Mouse (Mus musculus) midbrain, embryonic 13.5 days (tissue): ENCODE measurements around the gene Fzr1. TPM values are rescaled to one million over a fixed set of nuclear protein-coding genes. Genes with fewer than 3 reads are reported as not detected.
A peak's percentile ranks its signal among the peaks of the same experiment; 100 is the strongest.

Experiments
- ATAC-seq: fragments of 200-750 bp; cut with Nextera tagmentation; 2 replicates; pipeline ENCODE4 v1.8.0; 2017; ENCODE audit warnings: mild to moderate bottlenecking, moderate TSS enrichment, moderate library complexity
- H3K27ac ChIP-seq: fragments of 300-500 bp; sonication (generic); 2 replicates; pipeline ENCODE4 v1.5.1; 2015; ENCODE audit warnings: inconsistent platforms, mild to moderate bottlenecking, moderate library complexity
- H3K27me3 ChIP-seq: fragments of 300-500 bp; sonication (generic); 2 replicates; pipeline ENCODE4 v1.6.1; 2015; ENCODE audit warnings: mild to moderate bottlenecking, inconsistent platforms
- H3K36me3 ChIP-seq: fragments of 300-500 bp; sonication (generic); 2 replicates; pipeline ENCODE4 v1.6.1; 2015; ENCODE audit warnings: mild to moderate bottlenecking, inconsistent platforms
- H3K4me1 ChIP-seq: fragments of 300-500 bp; sonication (generic); replicated peaks from 2 replicates; pipeline ENCODE4 v1.6.1; 2015; ENCODE audit warnings: inconsistent platforms
- H3K4me2 ChIP-seq: fragments of 300-500 bp; sonication (generic); replicated peaks from 2 replicates; pipeline ENCODE4 v1.6.1; 2015; ENCODE audit warnings: moderate library complexity, mild to moderate bottlenecking, inconsistent platforms
- H3K4me3 ChIP-seq: fragments of 300-500 bp; sonication (generic); replicated peaks from 2 replicates; pipeline ENCODE4 v1.5.1; 2015; ENCODE audit warnings: mild to moderate bottlenecking, inconsistent platforms
- H3K9ac ChIP-seq: fragments of 300-500 bp; sonication (generic); replicated peaks from 2 replicates; pipeline ENCODE4 v1.6.1; 2015; ENCODE audit warnings: mild to moderate bottlenecking, inconsistent platforms
- H3K9me3 ChIP-seq: fragments of 300-500 bp; sonication (generic); 2 replicates; pipeline ENCODE4 v1.6.1; 2016; ENCODE audit warnings: mild to moderate bottlenecking, inconsistent platforms
- WGBS: fragments of 180-500 bp; shearing (Covaris S2); methylation state at CpG from one replicate; pipeline ENCODE4 v1.1.7; 2015; 5-methylcytosine and 5-hydroxymethylcytosine counted together
- polyA plus RNA-seq: library from polyadenylated mRNA; unstranded; fragments of >200 nt; fragmentation: Nextera tagmentation; extraction: Ambion mirVana; gene quantifications from 2 replicates; pipeline ENCODE4 v1.2.1, GENCODE M21; 2015

Fzr1 gene
- polyA plus RNA-seq, 1 experiment from 2014 or later, result 133 TPM

- H3K4me1 ChIP-seq, result peaks cover 20% of the 10 kb centered on the region
- 79% methylated on average over 22 of the region's 22 CpGs for WGBS
- peak overlapping the region; percentile 96 for H3K4me3 ChIP-seq
- H3K4me2 ChIP-seq, result peak overlapping the region; percentile 76
- H3K9ac ChIP-seq, result peak overlapping the region; percentile 87
- peaks cover 35% of the 10 kb centered on the region for H3K36me3 ChIP-seq
- no peaks in the 10 kb centered on the region for H3K27me3 ChIP-seq
- ATAC-seq, result no peak
- H3K27ac ChIP-seq, result no peak overlapping the region
- H3K9me3 ChIP-seq, result no peaks in the 10 kb centered on the region
These were observed 7.4 kb upstream of the Fzr1 start for GRCm38 (mm10) chr10:81385603-81386306.

- H3K27ac ChIP-seq, result peak overlapping the region; percentile 85
- H3K4me2 ChIP-seq, result peak overlapping the region; percentile 76
- peak overlapping the region; percentile 87 for H3K9ac ChIP-seq
- WGBS, result under 1% methylated on average over 19 of the region's 19 CpGs
- H3K4me3 ChIP-seq, result peak overlapping the region; percentile 96
- H3K4me1 ChIP-seq, result peaks cover 19% of the 10 kb centered on the region
- peaks cover 35% of the 10 kb centered on the region for H3K36me3 ChIP-seq
- no peaks in the 10 kb centered on the region for H3K9me3 ChIP-seq
- peak; percentile 38 for ATAC-seq
- no peaks in the 10 kb centered on the region for H3K27me3 ChIP-seq
These were observed 6.3 kb upstream of the Fzr1 start for GRCm38 (mm10) chr10:81384605-81384982.

- H3K9ac ChIP-seq, result peak within 1 kb of the TSS; percentile 87
- peak within 1 kb of the TSS; percentile 85 for H3K27ac ChIP-seq
- 8% methylated on average over 53 of the region's 54 CpGs for WGBS
- ATAC-seq, result peak; percentile 96
- H3K9me3 ChIP-seq, result no peaks in the 10 kb centered on the region
- H3K4me3 ChIP-seq, result peak within 1 kb of the TSS; percentile 96
- H3K27me3 ChIP-seq, result no peaks in the 10 kb centered on the region
- peaks cover 34% of the 10 kb centered on the region for H3K36me3 ChIP-seq
- peak within 1 kb of the TSS; percentile 76 for H3K4me2 ChIP-seq
- H3K4me1 ChIP-seq, result peaks cover 19% of the 10 kb centered on the region
These were observed 5.7 kb upstream of the Fzr1 start, which contains the start of the genes Dohh and Gm48551 for GRCm38 (mm10) chr10:81383802-81384604. TSS of gene Dohh (plus strand) at chr10:81384428. TSS of gene Gm48551 (plus strand) at chr10:81384466.

GRCm38 (mm10) chr10:81382039-81382438 is 3.7 kb upstream of the Fzr1 start:
- ATAC-seq, result no peak
- H3K9me3 ChIP-seq, result no peaks in the 10 kb centered on the region
- no peaks in the 10 kb centered on the region for H3K27me3 ChIP-seq
- peaks cover 15% of the 10 kb centered on the region for H3K36me3 ChIP-seq
- no peak overlapping the region for H3K4me2 ChIP-seq
- no peak overlapping the region for H3K27ac ChIP-seq
- WGBS, result 89% methylated on average over 5 of the region's 5 CpGs
- 0 out of 2 replicates have a peak overlapping the region, but pooled peaks have one; percentile 16 for H3K9ac ChIP-seq
- peaks cover 28% of the 10 kb centered on the region for H3K4me1 ChIP-seq
- H3K4me3 ChIP-seq, result no peak overlapping the region

GRCm38 (mm10) chr10:81379809-81380378 is 1.6 kb upstream of the Fzr1 start:
- Histone ChIP-seq H3K27ac (no peak overlapping the region), H3K4me3 (no peak overlapping the region), H3K9me3 (no peaks in the 10 kb centered on the region), H3K4me1 (peaks cover 34% of the 10 kb centered on the region), H3K36me3 (peaks cover 9% of the 10 kb centered on the region), H3K27me3 (no peaks in the 10 kb centered on the region), H3K9ac (no peak overlapping the region), H3K4me2 (no peak overlapping the region)
- ATAC-seq, result no peak
- WGBS, result 93% methylated on average over 6 of the region's 6 CpGs

GRCm38 (mm10) chr10:81379183-81379553 is 852 bp upstream of the Fzr1 start:
- Histone ChIP-seq H3K36me3 (peaks cover 15% of the 10 kb centered on the region), H3K4me2 (peak overlapping the region; percentile 84), H3K9ac (peak overlapping the region; percentile 60), H3K4me1 (peaks cover 32% of the 10 kb centered on the region), H3K27ac (peak overlapping the region; percentile 84), H3K9me3 (no peaks in the 10 kb centered on the region), H3K27me3 (no peaks in the 10 kb centered on the region), H3K4me3 (peak overlapping the region; percentile 79)
- WGBS, result 60% methylated on average over 3 of the region's 3 CpGs
- no peak; the same call in 1 of the 2 replicates for ATAC-seq

- peak overlapping the region; percentile 84 for H3K4me2 ChIP-seq
- peaks cover 33% of the 10 kb centered on the region for H3K4me1 ChIP-seq
- peak overlapping the region; percentile 60 for H3K9ac ChIP-seq
- WGBS, result under 1% methylated on average over 46 of the region's 46 CpGs
- H3K36me3 ChIP-seq, result peaks cover 20% of the 10 kb centered on the region
- peak; percentile 95 for ATAC-seq
- no peaks in the 10 kb centered on the region for H3K9me3 ChIP-seq
- peak overlapping the region; percentile 84 for H3K27ac ChIP-seq
- peak overlapping the region; percentile 79 for H3K4me3 ChIP-seq
- H3K27me3 ChIP-seq, result no peaks in the 10 kb centered on the region
These were observed 352 bp upstream of the Fzr1 start for GRCm38 (mm10) chr10:81378553-81379182.

GRCm38 (mm10) chr10:81377362-81377664 is 1.0 kb downstream of the Fzr1 start:
- Histone ChIP-seq H3K27me3 (no peaks in the 10 kb centered on the region), H3K4me3 (peak overlapping the region; percentile 79), H3K36me3 (peaks cover 30% of the 10 kb centered on the region), H3K27ac (no peak overlapping the region), H3K9me3 (no peaks in the 10 kb centered on the region), H3K4me1 (peaks cover 37% of the 10 kb centered on the region), H3K4me2 (peak overlapping the region; percentile 84), H3K9ac (peak overlapping the region; percentile 93)
- no peak for ATAC-seq
- 67% methylated on average over 2 of the region's 2 CpGs for WGBS

GRCm38 (mm10) chr10:81376561-81377361 is 1.6 kb downstream of the Fzr1 start:
- peaks cover 37% of the 10 kb centered on the region for H3K4me1 ChIP-seq
- no peaks in the 10 kb centered on the region for H3K27me3 ChIP-seq
- ATAC-seq, result no peak
- H3K4me2 ChIP-seq, result peak overlapping the region; percentile 84
- peak overlapping the region; percentile 93 for H3K9ac ChIP-seq
- no peak overlapping the region for H3K27ac ChIP-seq
- peak overlapping the region; percentile 79 for H3K4me3 ChIP-seq
- H3K9me3 ChIP-seq, result no peaks in the 10 kb centered on the region
- WGBS, result 46% methylated on average over 6 of the region's 6 CpGs
- H3K36me3 ChIP-seq, result peaks cover 35% of the 10 kb centered on the region

- WGBS, result 94% methylated on average over 10 of the region's 10 CpGs
- Histone ChIP-seq H3K4me3 (no peak overlapping the region), H3K4me2 (no peak overlapping the region), H3K4me1 (peaks cover 37% of the 10 kb centered on the region), H3K27ac (no peak overlapping the region), H3K36me3 (peaks cover 50% of the 10 kb centered on the region), H3K9ac (no peak overlapping the region), H3K27me3 (no peaks in the 10 kb centered on the region), H3K9me3 (no peaks in the 10 kb centered on the region)
- no peak for ATAC-seq
These were observed 3.0 kb downstream of the Fzr1 start for GRCm38 (mm10) chr10:81375322-81375721.

- Histone ChIP-seq H3K9ac (no peak overlapping the region), H3K4me3 (no peak overlapping the region), H3K9me3 (no peaks in the 10 kb centered on the region), H3K4me2 (no peak overlapping the region), H3K27me3 (peaks cover 25% of the 10 kb centered on the region), H3K4me1 (peaks cover 45% of the 10 kb centered on the region), H3K36me3 (peaks cover 69% of the 10 kb centered on the region), H3K27ac (no peak overlapping the region)
- ATAC-seq, result no peak
- 72% methylated on average over 6 of the region's 6 CpGs for WGBS
These were observed 11.2 kb downstream of the Fzr1 start for GRCm38 (mm10) chr10:81367207-81367495.
